Mouse (Mus musculus): Measurements from ENCODE around the gene 2410004P03Rik.

The 2410004P03Rik gene

GRCm38 (mm10) chr12:17011100-17011870, at the start of gene 2410004P03Rik:
2410004P03Rik (minus strand) TSS chr12:17011727.
- peak; percentile 51 for DNase-seq (ENCODE audit: low spot score)

GRCm38 (mm10) chr12:17061183-17061722, 49.7 kb upstream of the 2410004P03Rik start:
- DNase-seq (ENCODE audit: low spot score), result no peak

- no peak for DNase-seq (ENCODE audit: low spot score)
Measured at GRCm38 (mm10) chr12:17058490-17058889, 47.0 kb upstream of the 2410004P03Rik start.

GRCm38 (mm10) chr12:17057110-17057509, 45.6 kb upstream of the 2410004P03Rik start:
- DNase-seq (ENCODE audit: low spot score), result no peak

- DNase-seq (ENCODE audit: low spot score), result no peak
Measured at GRCm38 (mm10) chr12:17055766-17056165, 44.2 kb upstream of the 2410004P03Rik start.

GRCm38 (mm10) chr12:17054691-17055090, 43.2 kb upstream of the 2410004P03Rik start:
- no peak for DNase-seq (ENCODE audit: low spot score)

- DNase-seq (ENCODE audit: low spot score), result no peak
Measured at GRCm38 (mm10) chr12:17052673-17053072, 41.1 kb upstream of the 2410004P03Rik start.

GRCm38 (mm10) chr12:17051057-17051456, 39.5 kb upstream of the 2410004P03Rik start:
- no peak for DNase-seq (ENCODE audit: low spot score)

GRCm38 (mm10) chr12:17049796-17050195, 38.3 kb upstream of the 2410004P03Rik start:
- DNase-seq (ENCODE audit: low spot score), result no peak

GRCm38 (mm10) chr12:17048979-17049612, 37.6 kb upstream of the 2410004P03Rik start:
- DNase-seq (ENCODE audit: low spot score), result no peak

- DNase-seq (ENCODE audit: low spot score), result no peak
Measured at GRCm38 (mm10) chr12:17043311-17043710, 31.8 kb upstream of the 2410004P03Rik start.

- no peak for DNase-seq (ENCODE audit: low spot score)
Measured at GRCm38 (mm10) chr12:17040567-17040966, 29.0 kb upstream of the 2410004P03Rik start.

GRCm38 (mm10) chr12:17039415-17039814, 27.9 kb upstream of the 2410004P03Rik start:
- no peak for DNase-seq (ENCODE audit: low spot score)

- DNase-seq (ENCODE audit: low spot score), result no peak
Measured at GRCm38 (mm10) chr12:17038246-17038645, 26.7 kb upstream of the 2410004P03Rik start.

- DNase-seq (ENCODE audit: low spot score), result no peak
Measured at GRCm38 (mm10) chr12:17037053-17037610, 25.6 kb upstream of the 2410004P03Rik start.

- DNase-seq (ENCODE audit: low spot score), result no peak
Measured at GRCm38 (mm10) chr12:17036532-17036931, 25.0 kb upstream of the 2410004P03Rik start.

GRCm38 (mm10) chr12:17035128-17035527, 23.6 kb upstream of the 2410004P03Rik start:
- DNase-seq (ENCODE audit: low spot score), result no peak

- no peak for DNase-seq (ENCODE audit: low spot score)
Measured at GRCm38 (mm10) chr12:17034671-17035070, 23.1 kb upstream of the 2410004P03Rik start.

- DNase-seq (ENCODE audit: low spot score), result no peak
Measured at GRCm38 (mm10) chr12:17033464-17033841, 21.9 kb upstream of the 2410004P03Rik start.

- peak; percentile 54 for DNase-seq (ENCODE audit: low spot score)
Measured at GRCm38 (mm10) chr12:17032694-17033463, 21.4 kb upstream of the 2410004P03Rik start.

- DNase-seq (ENCODE audit: low spot score), result no peak
Measured at GRCm38 (mm10) chr12:17024554-17025110, 13.1 kb upstream of the 2410004P03Rik start.

- DNase-seq (ENCODE audit: low spot score), result no peak
Measured at GRCm38 (mm10) chr12:17022145-17022544, 10.6 kb upstream of the 2410004P03Rik start.

All from urinary bladder, postnatal 10 days (tissue).